Mouse (Mus musculus) embryo, embryonic 11.5 days (tissue): ENCODE data around the gene Pdzrn4.

ENCODE experiments used
- DNase-seq: peaks from one replicate; pipeline ENCODE4 v3.0.0-alpha.2; 2012; ENCODE audit warnings: low read depth, low spot score

Pdzrn4 gene

DNA sequence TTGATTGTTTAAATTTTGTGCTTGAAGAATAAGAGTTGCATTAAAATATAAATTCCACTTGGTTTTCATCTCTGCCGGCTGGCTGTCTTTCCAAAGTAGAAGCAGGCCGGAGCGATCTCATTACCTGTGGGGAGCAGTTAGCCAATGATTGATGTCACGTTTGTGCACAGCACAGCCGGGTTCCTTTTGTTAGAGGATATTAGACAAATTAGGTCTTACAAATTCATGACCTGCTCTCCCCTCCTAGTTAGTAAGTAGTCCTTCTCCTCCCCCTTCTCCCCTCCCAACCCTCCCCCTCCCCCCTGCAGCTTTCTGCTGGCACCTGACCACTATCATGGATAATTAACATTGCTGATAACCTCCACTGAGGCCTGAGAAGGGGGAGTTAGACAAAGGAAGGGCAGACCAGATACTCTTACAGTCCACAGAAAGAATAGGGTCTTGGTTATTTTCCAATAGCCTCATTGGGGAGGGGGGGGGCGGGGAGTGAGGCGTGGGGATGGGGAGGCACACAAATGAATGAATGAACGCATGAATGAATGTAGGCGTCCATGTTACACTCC, 103.7 kb downstream of the Pdzrn4 start:
- DNase-seq = no peak

DNA sequence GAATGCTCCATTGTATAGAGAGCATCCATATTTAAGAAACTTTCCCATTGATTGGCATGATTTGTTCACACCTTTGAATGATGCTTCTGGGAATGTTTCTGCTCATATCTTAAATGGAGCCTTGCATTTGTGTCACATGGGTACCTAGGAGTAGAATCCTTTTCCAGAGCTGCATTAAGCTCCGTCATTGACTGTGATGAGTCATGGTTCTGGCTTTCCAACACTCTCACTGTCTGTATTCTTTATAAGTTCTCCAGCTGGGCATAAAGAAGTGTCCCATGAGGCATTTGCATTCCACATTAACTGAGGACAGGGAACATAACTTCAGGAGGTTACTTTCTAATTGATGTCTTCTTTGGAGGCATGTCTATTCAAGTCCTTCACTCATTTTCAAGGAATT, 106.1 kb downstream of the Pdzrn4 start:
- no peak for DNase-seq

DNA sequence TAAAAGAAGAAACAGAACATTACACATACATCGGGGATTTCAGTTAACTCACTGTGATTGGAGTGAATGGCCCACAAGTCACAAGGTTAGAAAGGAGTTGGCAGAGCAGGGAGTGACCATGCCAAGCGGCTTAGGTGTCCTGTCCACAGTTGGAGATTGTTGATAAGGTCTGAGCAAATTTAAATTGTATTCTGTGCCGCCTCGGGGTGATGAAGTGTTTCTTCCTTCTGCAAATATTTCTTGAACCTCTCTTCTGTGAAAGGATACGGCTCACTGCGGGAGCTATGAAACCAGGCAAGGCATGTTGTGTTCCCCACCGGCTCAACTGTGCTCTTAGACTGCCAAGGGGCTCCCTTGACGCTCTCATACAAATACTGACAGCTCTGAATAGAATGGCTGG, 112.7 kb downstream of the Pdzrn4 start:
- DNase-seq = no peak

DNA sequence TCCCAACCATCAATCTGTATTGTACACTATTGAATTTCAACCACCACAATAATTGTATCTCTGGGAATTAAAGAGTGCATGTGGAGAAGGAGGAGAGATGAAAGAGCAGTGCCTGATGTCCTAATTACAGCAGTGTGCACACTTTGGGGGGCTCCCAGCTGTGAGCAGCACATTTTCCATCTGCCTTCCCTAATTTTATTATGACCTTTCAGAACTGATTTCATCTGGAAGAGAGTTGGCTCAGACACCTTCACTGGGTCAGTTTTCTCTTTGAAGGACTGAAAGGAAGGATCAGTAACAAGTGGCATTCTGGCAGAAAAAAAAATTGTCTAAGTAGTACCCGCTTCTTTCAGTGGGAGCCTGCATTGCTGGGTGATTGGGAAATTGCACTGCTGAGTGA, 119.0 kb downstream of the Pdzrn4 start:
- no peak for DNase-seq

DNA sequence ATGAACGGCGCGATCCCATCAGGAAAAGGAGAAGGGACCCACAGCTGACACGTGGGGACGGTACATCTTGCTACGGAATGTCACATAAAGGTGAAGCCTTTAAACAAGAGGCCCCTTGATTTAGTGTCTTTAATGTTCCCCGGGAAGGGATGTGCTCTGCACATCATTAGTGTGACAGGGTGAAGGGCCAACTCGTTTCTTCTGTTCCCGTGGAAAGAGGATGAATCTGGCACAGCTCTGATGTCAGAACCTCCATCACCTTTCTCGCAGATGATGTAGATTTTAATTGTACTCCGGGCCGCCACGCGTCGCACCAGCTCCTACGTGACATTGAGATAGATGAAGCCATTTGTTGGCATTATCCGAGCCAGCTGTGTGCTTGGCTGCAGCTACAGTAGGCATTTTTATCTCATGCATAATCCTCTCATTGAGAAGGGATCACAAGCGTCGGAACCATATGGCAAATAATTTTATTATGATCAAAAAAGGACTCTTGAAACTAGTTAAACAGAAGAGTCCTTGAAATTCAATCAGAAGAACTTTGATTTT, 124.1 kb downstream of the Pdzrn4 start:
- DNase-seq = no peak

DNA sequence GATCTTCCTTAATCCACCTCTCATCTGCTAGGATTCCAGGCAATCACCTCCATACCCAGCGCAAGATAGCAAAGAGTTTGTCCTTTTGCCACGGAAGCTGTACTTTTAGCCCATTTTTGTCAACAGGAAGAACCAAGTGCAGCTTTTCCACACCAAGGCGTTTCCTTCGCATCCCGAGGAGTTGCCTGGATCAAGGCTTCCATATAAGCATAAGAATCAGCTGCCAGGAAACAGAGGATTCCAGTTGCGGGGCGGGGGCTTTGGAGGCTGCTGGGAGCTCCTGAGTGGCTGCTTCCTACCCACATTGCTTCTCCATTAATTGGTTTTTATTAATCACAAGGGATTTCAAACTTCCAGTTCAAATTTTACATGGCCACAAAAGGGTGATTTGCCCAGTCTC, 125.0 kb downstream of the Pdzrn4 start:
- DNase-seq = no peak

DNA sequence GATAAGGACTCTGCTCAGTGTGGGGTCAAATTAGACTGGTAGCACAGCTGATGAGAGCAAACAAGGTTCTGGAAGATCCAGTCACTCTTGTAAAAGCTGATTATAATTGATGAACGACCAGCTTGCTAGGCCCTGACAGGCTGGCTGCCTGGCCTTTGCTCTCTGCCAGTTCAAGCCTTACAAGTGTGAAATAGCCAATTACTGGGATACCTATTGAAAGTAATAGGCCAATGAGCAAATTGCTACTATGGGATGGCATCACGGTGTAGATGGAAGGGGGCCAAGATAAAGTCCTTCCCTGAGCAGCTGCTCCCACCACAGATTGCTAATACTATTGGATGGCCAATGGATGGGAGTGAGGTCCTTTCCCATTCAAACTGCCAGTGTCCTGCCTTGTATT, 128.2 kb downstream of the Pdzrn4 start:
- DNase-seq = no peak

DNA sequence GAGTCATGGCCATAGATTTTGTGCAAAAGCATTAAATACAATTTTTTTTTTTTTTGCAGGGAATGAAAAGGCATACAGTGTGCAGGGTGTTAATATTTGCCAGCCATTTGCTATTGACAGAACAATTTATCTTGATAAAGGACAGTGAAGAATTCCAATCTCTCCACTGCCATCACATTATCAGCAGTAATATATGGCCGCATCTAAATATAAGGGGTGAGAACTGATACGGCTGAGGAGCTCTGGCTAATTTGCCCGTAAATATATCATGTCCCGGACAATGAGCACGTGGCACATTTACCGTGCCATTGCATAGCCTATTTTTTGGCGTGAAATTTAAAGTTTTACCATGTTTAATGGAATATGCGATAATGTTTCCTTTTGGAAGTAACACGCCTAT, 128.7 kb downstream of the Pdzrn4 start:
- DNase-seq = no peak

DNA sequence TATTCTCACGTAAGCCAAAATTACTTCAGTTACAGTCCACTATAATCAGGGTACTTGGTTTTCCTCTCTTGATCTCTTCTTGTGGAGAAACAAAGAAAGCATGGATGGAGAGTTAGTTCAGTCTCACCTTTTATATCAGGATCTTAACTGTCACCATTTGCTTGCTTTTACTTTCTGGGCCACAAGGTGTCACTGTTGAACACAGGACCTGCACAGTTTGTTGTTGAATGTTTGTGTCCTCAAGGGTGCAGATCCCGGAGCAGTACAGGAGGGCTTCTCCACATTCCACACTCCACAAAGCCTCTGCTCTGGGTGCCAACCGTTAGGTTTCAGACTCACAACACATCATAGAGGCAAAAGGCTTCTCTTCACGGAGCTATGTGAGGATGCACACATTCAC, 130.1 kb downstream of the Pdzrn4 start:
- no peak for DNase-seq

DNA sequence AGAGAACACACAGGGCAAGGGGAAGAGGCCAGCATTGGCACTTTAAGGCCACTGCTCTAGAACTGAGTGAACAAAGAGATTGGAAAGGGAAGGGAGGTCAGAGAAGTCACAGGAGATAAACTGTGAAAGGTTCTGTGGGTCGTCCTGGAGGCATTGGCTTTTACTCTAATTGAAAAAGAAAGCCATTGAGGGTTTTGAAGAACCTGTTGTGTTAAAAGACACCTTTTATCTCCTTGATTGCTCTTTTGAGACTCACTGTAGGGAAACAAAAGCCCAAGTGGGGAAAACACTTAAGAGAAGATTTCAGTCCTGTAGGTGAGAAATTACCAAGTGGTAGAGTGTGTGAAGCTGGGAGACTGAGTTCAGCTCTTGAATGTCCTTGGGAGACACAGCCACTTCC, 146.6 kb downstream of the Pdzrn4 start:
- DNase-seq = no peak

DNA sequence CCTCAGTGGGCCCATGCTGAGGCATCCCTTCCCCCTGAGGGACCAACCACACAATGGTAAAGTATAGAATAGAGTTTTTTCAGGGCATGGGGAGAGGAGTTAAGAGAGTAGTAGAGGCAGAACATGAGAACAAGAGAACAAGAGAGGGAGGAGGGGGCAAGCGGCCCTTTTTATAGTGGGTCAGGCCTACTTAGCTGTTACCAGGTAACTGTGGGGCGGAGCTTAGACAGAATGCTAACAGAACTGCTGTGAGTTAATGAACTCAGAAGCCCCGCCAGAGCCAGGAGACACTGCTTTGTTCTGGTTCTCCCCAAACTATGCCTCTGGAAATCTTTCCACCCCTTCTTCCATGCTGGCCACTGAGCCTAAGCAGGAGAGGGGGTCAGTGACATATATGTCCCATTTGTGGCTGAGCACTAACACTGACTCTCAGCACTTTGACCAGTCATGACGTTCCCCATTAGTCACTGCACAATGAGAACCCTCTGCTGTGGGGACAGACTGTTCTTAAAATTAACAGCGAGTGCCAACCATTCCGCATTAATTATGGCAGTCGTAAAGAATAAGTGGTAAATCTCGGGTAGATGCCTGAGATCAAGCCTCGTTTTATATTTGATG, 150.7 kb downstream of the Pdzrn4 start:
- no peak for DNase-seq

DNA sequence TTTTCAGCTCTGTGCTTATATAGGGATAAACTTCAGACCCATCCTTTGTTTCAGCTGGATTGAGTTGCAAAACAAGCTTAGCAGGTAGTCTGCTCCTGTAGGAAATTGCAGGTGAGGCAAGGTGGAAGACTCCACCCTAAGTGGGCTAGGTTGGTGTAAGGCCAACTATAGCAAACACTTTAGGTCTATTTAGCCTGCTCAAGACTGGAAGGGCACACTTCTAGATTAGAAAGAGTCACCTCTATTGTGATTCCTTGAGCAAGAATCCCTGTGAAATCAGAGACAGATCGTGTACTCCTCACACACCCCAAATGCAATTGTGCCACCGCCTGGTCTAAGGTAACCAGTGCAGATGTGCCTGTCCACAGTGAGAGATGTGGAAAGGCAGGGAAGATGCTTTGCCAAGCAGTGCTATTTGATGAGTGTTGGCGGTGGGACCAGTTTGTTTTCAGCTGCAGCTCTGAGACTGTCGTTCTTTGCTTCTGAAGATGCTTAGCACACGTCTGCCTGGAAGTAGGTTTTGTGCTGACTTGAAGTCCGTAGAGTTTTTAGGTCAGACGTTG, 158.4 kb downstream of the Pdzrn4 start:
- DNase-seq = no peak

DNA sequence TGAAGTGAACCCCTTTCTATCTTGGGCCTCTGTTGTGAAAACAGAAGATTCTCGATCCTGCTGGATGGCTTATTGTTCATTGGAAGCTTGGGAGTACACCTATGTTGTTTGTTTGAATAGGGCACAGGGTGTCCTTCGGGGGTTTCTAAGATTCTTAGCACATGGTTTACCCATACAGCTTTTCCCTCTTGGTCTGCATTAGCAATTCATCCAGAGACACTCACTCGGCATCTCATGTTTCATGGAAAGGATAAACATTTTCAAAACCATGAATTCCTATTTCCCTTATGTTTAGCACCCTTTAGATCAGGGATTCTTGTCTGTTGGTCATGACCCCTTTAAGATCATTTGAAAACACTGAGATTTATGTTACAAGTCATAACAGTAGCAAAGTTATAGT, 159.0 kb downstream of the Pdzrn4 start:
- DNase-seq = no peak

DNA sequence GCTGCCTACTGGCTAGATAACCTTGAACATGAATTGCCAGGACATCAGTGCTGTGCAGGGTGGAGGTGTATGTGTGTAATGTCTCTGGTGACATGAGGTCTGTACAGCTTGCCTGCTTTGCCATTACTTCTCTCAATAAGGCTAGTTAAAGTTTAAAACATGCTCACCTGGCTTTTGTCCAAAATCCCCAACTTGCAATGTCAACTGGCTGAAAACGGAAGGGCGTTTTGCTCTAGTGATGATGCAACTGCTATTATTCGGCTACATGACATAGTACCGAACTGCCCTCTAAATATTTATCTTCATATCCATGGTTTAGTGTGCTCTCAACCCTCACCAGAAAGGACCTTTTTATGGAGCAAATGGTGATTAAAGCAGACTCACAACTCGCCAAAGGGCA, 161.9 kb downstream of the Pdzrn4 start:
- DNase-seq = no peak

DNA sequence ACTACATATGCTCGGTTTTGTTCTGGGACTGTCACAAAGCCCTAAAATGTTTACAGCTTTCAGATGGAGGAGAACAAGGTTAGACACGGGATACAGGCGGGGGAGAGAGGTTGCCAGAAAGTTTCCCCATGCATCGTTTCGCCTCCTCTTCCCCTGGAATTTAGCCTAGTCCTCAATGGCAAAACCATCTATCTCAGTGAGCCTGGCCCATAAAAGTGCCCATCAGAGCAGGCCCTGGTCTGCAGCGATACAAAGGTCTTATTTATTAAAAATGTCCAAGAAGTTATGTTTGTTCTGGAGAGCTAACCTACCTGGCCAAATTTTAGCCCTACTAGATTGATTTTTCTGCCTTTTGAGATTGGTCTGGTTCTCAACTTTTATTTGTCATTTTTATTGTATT, 165.5 kb downstream of the Pdzrn4 start:
- no peak for DNase-seq

DNA sequence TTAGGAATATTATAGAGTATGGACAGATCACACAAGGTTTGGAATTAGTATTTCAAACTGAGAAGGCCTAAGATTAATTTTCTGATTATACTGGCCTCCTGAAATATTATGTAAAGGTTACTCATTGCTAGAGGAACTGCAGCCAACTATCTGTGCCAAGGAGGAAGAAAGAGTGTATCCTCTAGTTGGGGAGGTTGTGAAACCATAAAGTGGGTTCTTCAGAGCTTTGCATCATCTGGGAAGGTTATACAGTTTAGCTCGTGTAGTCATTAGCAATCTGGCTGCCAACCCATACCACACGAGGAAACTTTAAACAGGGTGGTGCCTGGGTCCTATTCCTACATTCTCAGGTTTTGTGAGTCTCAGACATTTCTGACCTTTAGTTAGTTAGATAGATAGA, 166.9 kb downstream of the Pdzrn4 start:
- no peak for DNase-seq

DNA sequence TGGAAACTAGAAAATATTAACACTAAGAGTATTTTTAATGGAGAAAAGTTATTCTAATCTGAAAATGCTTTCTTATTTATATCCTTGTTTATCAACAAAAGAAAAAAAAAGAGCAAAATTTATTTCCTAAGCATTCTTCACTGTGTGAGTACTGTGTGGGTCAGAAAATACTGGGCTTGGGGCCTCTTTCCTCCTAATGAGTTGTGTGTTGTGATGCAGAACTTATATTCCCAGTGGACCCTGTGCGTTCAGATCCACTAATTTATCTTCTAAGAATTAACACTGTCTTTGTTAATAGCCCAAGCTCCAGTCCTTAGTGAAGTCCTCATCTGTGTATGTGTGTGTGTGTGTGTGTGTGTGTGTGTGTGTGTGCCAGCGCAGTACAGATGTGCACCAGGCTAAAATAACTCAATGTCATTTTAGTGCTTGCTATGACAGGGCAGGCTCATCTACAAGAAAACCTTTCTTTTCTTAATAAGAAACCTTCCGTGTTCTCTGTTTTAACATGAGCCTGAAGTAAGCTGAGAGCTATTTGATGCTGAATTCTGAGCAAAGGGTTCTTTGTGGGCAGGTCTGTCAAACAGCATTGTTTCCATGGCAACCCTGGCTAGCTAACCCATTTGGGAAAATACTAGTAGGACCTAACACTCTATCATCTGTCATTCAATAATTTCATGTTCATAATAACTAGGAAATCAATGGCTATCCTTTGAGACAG, 174.0 kb downstream of the Pdzrn4 start:
- no peak for DNase-seq

DNA sequence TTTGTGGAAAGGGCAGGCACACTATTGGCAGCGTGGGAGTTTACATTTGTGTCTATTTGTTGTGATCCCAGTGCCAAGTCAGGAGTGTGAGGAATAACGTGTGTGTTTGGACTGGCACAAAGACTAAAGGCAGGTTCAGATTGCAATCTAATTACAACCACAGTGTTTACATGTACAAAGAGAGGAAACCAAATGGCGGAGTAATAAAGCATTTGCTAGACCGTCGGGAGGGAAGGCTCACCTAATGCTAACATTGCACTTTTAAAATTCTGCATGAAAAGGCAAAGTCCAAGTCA, 174.5 kb downstream of the Pdzrn4 start:
- DNase-seq = no peak

DNA sequence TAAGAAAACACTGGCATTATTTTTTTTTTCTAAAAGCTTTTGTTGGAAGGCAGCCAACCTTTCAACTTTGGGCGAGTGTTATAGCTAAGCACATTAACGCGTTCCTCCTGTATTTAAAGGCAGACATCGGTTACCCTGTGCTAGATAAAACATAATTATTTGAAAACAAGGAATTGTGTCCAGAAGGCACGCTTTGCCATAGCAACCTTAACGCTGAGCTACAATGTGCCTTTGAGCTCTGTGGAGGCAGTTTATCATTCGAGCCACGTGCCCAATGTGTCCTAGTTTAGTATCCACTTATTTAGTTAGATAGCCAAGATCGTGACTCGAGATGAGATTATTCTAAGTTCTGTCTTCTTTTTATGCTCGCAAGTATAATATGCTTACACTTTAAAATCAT, 180.8 kb downstream of the Pdzrn4 start:
- DNase-seq = no peak

DNA sequence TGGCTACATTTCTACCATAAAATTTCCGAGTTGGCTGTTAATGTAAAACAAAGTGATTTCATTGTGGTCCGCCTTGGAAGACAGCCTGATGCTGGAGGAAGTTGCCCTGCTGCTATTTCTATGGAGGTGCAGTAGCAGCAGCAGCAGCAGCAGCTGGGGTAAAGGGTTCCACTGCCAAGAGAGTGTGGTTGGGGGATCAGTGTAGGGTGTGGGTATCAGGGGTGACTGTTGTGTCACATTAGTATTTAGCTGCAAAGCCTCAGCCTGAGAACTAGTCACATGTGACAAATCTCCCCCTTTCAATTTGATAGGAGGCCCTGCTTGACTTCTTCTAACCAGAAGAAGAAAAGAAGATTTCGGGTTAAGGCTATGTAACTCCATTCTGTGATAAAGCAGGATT, 183.5 kb downstream of the Pdzrn4 start:
- DNase-seq = no peak

DNA sequence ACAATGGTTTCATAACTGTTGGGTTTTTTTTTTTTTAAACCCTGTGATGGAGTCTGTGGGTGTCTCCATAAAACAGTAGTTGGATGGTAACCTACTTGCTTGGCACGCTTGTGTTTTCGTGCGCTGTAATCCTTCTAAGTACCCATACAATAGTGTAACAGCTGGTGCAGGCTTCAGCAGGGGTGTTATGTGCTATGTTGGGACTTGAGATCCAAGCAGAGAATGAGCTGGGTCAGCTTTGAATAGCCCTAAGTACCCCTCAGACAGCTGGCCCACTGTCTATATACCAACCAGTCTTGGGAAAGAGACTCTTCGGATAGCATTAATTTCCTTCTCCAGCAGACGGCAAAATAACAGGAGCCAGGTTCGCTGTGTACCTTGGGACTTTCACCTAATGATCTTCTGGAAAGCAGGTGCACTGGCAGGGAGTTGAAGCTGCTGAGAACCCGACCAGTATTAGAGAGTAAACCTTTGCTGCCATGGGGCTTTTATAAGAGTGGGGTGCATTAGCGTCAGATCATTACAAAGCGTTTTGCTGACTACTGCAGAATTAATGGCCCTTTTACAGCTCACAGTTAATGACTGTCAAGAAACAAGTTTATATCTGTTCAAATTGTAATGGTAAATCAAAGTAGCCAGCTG, 184.2 kb downstream of the Pdzrn4 start:
- DNase-seq = no peak

DNA sequence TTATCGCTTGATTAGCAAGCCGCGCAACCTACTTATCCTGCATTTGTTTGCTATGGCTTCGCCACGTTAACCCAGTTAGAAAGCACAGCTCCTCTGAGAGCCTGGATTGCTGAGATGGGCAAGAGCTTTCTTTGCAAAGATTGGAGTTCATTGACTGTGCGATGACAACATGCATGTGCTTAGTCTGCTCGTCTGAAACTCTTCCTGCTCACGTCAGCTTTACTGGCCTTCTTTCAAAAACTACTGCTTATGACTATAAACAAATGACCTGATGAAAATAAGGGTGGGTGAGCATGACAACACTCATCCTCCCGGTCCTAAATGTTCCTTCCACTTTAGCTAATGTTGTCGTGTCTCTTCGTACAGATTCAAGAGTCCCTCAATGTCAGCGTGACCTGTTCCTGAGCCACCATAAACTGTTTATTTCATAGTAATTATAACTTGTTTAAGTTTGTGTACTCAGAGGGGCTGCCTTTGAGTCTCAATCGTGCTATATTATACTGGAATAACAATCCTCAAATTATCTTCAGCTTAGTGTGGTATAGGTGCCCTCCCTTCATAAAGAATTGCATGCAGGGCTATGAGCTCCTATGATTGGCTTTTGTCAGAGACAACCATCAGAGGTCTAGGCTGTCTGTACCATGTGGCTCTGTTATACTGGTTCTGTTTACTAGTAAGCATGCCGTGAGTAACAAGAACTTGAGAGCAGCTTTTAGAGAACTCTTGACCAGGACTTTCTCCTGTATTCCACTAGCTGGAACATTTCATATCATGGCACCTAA, 187.9 kb downstream of the Pdzrn4 start:
- no peak for DNase-seq
